Mouse (Mus musculus): ENCODE data around the gene Tbl1x. TPM values are rescaled to one million over a fixed set of nuclear protein-coding genes. Genes with fewer than 3 reads are reported as not detected.

The Tbl1x gene
- polyA plus RNA-seq, 1 experiment from 2014 or later: 51.8 TPM

- H3K27me3 ChIP-seq (replicated peaks): no peaks in the 10 kb centered on the region
- H3K4me1 ChIP-seq: peaks cover 62% of the 10 kb centered on the region
- no peak for ATAC-seq (ENCODE audit: extremely low read depth, insufficient number of reproducible peaks, low FRiP score, low TSS enrichment)
- H3K4me3 ChIP-seq: no peak overlapping the region
- H3K9ac ChIP-seq: no peak overlapping the region
- H3K9me3 ChIP-seq: no peaks in the 10 kb centered on the region
- WGBS: 51% methylated on average over 3 of the region's 3 CpGs
- no peak overlapping the region for H3K4me2 ChIP-seq
- no peaks in the 10 kb centered on the region for H3K36me3 ChIP-seq
- H3K27ac ChIP-seq (replicated peaks): no peak overlapping the region
Measured at GRCm38 (mm10) chrX:77611938-77612337, 101.1 kb downstream of the Tbl1x start.

- Histone ChIP-seq H3K27me3 (replicated peaks) (no peaks in the 10 kb centered on the region), H3K4me2 (no peak overlapping the region), H3K4me1 (peaks cover 54% of the 10 kb centered on the region), H3K9ac (no peak overlapping the region), H3K27ac (replicated peaks) (no peak overlapping the region), H3K36me3 (no peaks in the 10 kb centered on the region), H3K9me3 (no peaks in the 10 kb centered on the region), H3K4me3 (no peak overlapping the region)
- 83% methylated on average over 1 of the region's 1 CpGs for WGBS
- no peak for ATAC-seq (ENCODE audit: extremely low read depth, insufficient number of reproducible peaks, low FRiP score, low TSS enrichment)
Measured at GRCm38 (mm10) chrX:77613041-77613440, 102.2 kb downstream of the Tbl1x start.

- Histone ChIP-seq H3K9me3 (no peaks in the 10 kb centered on the region), H3K4me1 (peaks cover 41% of the 10 kb centered on the region), H3K36me3 (no peaks in the 10 kb centered on the region), H3K27me3 (replicated peaks) (no peaks in the 10 kb centered on the region), H3K9ac (no peak overlapping the region), H3K4me2 (no peak overlapping the region; the same call in 1 of the 2 replicates), H3K4me3 (no peak overlapping the region), H3K27ac (replicated peaks) (peak overlapping the region; percentile 84)
- WGBS: 45% methylated on average over 4 of the region's 4 CpGs
- no peak for ATAC-seq (ENCODE audit: extremely low read depth, insufficient number of reproducible peaks, low FRiP score, low TSS enrichment)
Measured at GRCm38 (mm10) chrX:77615735-77616293, 105.0 kb downstream of the Tbl1x start.

GRCm38 (mm10) chrX:77617368-77618144, 106.7 kb downstream of the Tbl1x start:
- peaks cover 32% of the 10 kb centered on the region for H3K4me1 ChIP-seq
- H3K9me3 ChIP-seq: no peaks in the 10 kb centered on the region
- H3K36me3 ChIP-seq: no peaks in the 10 kb centered on the region
- ATAC-seq (ENCODE audit: extremely low read depth, insufficient number of reproducible peaks, low FRiP score, low TSS enrichment): no peak
- H3K27me3 ChIP-seq (replicated peaks): no peaks in the 10 kb centered on the region
- H3K4me3 ChIP-seq: no peak overlapping the region
- peak overlapping the region; percentile 84 for H3K27ac ChIP-seq (replicated peaks)
- H3K4me2 ChIP-seq: peak overlapping the region; percentile 20
- H3K9ac ChIP-seq: peak overlapping the region; percentile 44; the same call in 1 of the 2 replicates
- WGBS: 49% methylated on average over 6 of the region's 6 CpGs

- Histone ChIP-seq H3K27me3 (replicated peaks) (no peaks in the 10 kb centered on the region), H3K9ac (no peak overlapping the region), H3K4me3 (no peak overlapping the region), H3K4me1 (peaks cover 12% of the 10 kb centered on the region), H3K36me3 (peaks cover 7% of the 10 kb centered on the region; the same call in 1 of the 2 replicates), H3K9me3 (no peaks in the 10 kb centered on the region), H3K27ac (replicated peaks) (no peak overlapping the region), H3K4me2 (no peak overlapping the region)
- no peak for ATAC-seq (ENCODE audit: extremely low read depth, insufficient number of reproducible peaks, low FRiP score, low TSS enrichment)
- 74% methylated on average over 2 of the region's 2 CpGs for WGBS
Measured at GRCm38 (mm10) chrX:77630439-77630838, 119.6 kb downstream of the Tbl1x start.

- no peak for ATAC-seq (ENCODE audit: extremely low read depth, insufficient number of reproducible peaks, low FRiP score, low TSS enrichment)
- no peak overlapping the region for H3K4me3 ChIP-seq
- H3K36me3 ChIP-seq: peaks cover 10% of the 10 kb centered on the region; the same call in 1 of the 2 replicates
- no peaks in the 10 kb centered on the region for H3K27me3 ChIP-seq (replicated peaks)
- WGBS: 62% methylated on average over 3 of the region's 3 CpGs
- H3K27ac ChIP-seq (replicated peaks): no peak overlapping the region
- H3K9me3 ChIP-seq: no peaks in the 10 kb centered on the region
- no peak overlapping the region for H3K4me2 ChIP-seq
- H3K4me1 ChIP-seq: no peaks in the 10 kb centered on the region
- H3K9ac ChIP-seq: no peak overlapping the region
Measured at GRCm38 (mm10) chrX:77636499-77636898, 125.7 kb downstream of the Tbl1x start.

- Histone ChIP-seq H3K4me3 (no peak overlapping the region), H3K27me3 (replicated peaks) (no peaks in the 10 kb centered on the region), H3K9me3 (no peaks in the 10 kb centered on the region), H3K27ac (replicated peaks) (no peak overlapping the region), H3K4me2 (no peak overlapping the region), H3K9ac (no peak overlapping the region), H3K36me3 (peaks cover 14% of the 10 kb centered on the region), H3K4me1 (no peaks in the 10 kb centered on the region)
- 9% methylated on average over 3 of the region's 3 CpGs for WGBS
- no peak for ATAC-seq (ENCODE audit: extremely low read depth, insufficient number of reproducible peaks, low FRiP score, low TSS enrichment)
Measured at GRCm38 (mm10) chrX:77638076-77638475, 127.3 kb downstream of the Tbl1x start.

- Histone ChIP-seq H3K4me2 (no peak overlapping the region), H3K4me1 (no peaks in the 10 kb centered on the region), H3K36me3 (peaks cover 20% of the 10 kb centered on the region), H3K27me3 (replicated peaks) (no peaks in the 10 kb centered on the region), H3K4me3 (no peak overlapping the region), H3K9ac (no peak overlapping the region), H3K9me3 (no peaks in the 10 kb centered on the region), H3K27ac (replicated peaks) (no peak overlapping the region)
- ATAC-seq (ENCODE audit: extremely low read depth, insufficient number of reproducible peaks, low FRiP score, low TSS enrichment): no peak
- 75% methylated on average over 4 of the region's 4 CpGs for whole genome bisulfite sequencing
Measured at GRCm38 (mm10) chrX:77640301-77640700, 129.5 kb downstream of the Tbl1x start.

- Histone ChIP-seq H3K36me3 (peaks cover 71% of the 10 kb centered on the region), H3K4me1 (no peaks in the 10 kb centered on the region), H3K27me3 (replicated peaks) (no peaks in the 10 kb centered on the region), H3K9ac (no peak overlapping the region), H3K4me2 (no peak overlapping the region), H3K4me3 (no peak overlapping the region), H3K27ac (replicated peaks) (no peak overlapping the region), H3K9me3 (no peaks in the 10 kb centered on the region)
- ATAC-seq (ENCODE audit: extremely low read depth, insufficient number of reproducible peaks, low FRiP score, low TSS enrichment): no peak
- WGBS: 88% methylated on average over 7 of the region's 7 CpGs
Measured at GRCm38 (mm10) chrX:77646164-77646563, 135.4 kb downstream of the Tbl1x start.

- 88% methylated on average over 2 of the region's 2 CpGs for WGBS
- Histone ChIP-seq H3K4me3 (no peak overlapping the region), H3K9me3 (no peaks in the 10 kb centered on the region), H3K27ac (replicated peaks) (no peak overlapping the region), H3K4me2 (no peak overlapping the region), H3K27me3 (replicated peaks) (no peaks in the 10 kb centered on the region), H3K36me3 (peaks cover 89% of the 10 kb centered on the region), H3K9ac (no peak overlapping the region), H3K4me1 (no peaks in the 10 kb centered on the region)
- ATAC-seq (ENCODE audit: extremely low read depth, insufficient number of reproducible peaks, low FRiP score, low TSS enrichment): no peak
Measured at GRCm38 (mm10) chrX:77650246-77650645, 139.4 kb downstream of the Tbl1x start.

- no peak for ATAC-seq (ENCODE audit: extremely low read depth, insufficient number of reproducible peaks, low FRiP score, low TSS enrichment)
- no peak overlapping the region for H3K27ac ChIP-seq (replicated peaks)
- H3K4me3 ChIP-seq: no peak overlapping the region
- no peak overlapping the region for H3K4me2 ChIP-seq
- WGBS: 84% methylated on average over 3 of the region's 3 CpGs
- H3K9me3 ChIP-seq: no peaks in the 10 kb centered on the region
- H3K9ac ChIP-seq: no peak overlapping the region
- no peaks in the 10 kb centered on the region for H3K27me3 ChIP-seq (replicated peaks)
- H3K36me3 ChIP-seq: peaks cover 59% of the 10 kb centered on the region
- no peaks in the 10 kb centered on the region for H3K4me1 ChIP-seq
Measured at GRCm38 (mm10) chrX:77662030-77662429, 151.2 kb downstream of the Tbl1x start.

GRCm38 (mm10) chrX:77663276-77663675, 152.5 kb downstream of the Tbl1x start:
- no peak overlapping the region for H3K4me3 ChIP-seq
- no peak for ATAC-seq (ENCODE audit: extremely low read depth, insufficient number of reproducible peaks, low FRiP score, low TSS enrichment)
- H3K36me3 ChIP-seq: peaks cover 50% of the 10 kb centered on the region
- H3K27ac ChIP-seq (replicated peaks): no peak overlapping the region
- H3K27me3 ChIP-seq (replicated peaks): no peaks in the 10 kb centered on the region
- H3K9ac ChIP-seq: no peak overlapping the region
- no peak overlapping the region for H3K4me2 ChIP-seq
- no peaks in the 10 kb centered on the region for H3K4me1 ChIP-seq
- 74% methylated on average over 3 of the region's 3 CpGs for WGBS
- no peaks in the 10 kb centered on the region for H3K9me3 ChIP-seq
